Mouse (Mus musculus) brain, embryonic 18.5 days (tissue): ENCODE measurements around the gene Phc3.

Experiments used
- DNase-seq: peaks from one replicate; pipeline ENCODE4 v3.0.0-alpha.2; 2012; ENCODE audit warnings: low read depth, low spot score

Phc3 gene

DNA sequence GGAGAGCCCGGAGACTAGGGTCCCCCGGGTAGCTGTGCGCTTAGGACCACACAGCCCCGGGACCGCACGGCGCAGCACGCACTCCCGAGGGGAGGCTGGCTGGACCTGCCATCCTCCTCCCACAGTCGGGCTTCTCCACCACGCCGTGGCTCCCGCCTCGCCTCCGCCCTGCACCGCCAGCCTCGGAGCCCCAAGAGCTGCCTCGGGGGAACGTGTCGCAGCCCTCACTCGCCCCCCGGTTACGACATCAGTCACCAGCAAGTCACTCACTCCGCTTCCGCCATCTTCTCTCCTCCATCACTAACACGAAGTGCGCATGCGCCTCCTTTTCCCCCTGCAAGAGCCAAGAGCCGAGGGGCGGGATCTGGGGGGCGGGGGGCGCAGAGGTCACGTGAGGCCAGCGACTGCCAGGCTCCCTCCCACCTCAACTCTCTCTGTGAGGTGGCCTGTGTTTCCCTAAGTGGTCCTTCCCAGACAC lies at the start of gene Phc3:
Phc3 (minus strand) TSS at position 312 of the 478 bp plus-strand sequence.
- peak; percentile 94 for DNase-seq

- DNase-seq = no peak
Measured at GRCm38 (mm10) chr3:31017652-31018051, 48.4 kb upstream of the Phc3 start.

DNA sequence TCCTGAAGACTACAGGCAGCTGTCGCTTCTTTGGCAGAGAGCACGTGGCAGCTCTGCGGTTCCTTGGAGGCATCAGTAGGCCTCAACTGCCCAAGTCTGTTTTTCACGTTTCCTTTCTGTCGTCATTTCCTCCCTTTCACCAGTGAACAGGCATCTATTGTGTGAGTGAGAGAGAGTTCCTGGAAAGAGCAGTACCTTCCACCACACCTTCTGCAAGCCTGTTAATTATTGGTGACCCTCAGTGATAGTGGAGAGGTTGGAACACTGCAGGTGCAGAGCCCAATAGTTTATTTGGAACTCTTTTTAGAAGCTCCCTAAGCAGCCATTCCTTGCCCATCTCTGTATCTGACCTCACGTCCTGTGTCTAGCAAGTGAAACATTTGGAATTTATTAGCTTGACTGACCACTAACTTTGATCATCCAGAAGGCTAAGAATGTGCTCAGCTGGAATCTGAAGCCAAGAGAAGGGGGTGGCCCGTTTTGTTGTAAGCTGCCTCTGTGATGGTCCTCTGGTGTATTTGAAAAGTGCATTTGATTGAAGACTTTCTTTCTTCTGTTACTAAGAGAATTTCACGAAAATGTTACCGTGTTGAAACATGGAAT lies 47.5 kb upstream of the Phc3 start:
- no peak for DNase-seq

GRCm38 (mm10) chr3:31015682-31016443 lies 46.6 kb upstream of the Phc3 start:
- DNase-seq = no peak

GRCm38 (mm10) chr3:31014374-31014773 lies 45.2 kb upstream of the Phc3 start:
- no peak for DNase-seq

GRCm38 (mm10) chr3:31004320-31005209 lies 35.4 kb upstream of the Phc3 start:
- DNase-seq = no peak

- DNase-seq = no peak
Measured at GRCm38 (mm10) chr3:31001048-31001676, 31.9 kb upstream of the Phc3 start.

- DNase-seq = no peak
Measured at GRCm38 (mm10) chr3:31000018-31000407, 30.8 kb upstream of the Phc3 start.

DNA sequence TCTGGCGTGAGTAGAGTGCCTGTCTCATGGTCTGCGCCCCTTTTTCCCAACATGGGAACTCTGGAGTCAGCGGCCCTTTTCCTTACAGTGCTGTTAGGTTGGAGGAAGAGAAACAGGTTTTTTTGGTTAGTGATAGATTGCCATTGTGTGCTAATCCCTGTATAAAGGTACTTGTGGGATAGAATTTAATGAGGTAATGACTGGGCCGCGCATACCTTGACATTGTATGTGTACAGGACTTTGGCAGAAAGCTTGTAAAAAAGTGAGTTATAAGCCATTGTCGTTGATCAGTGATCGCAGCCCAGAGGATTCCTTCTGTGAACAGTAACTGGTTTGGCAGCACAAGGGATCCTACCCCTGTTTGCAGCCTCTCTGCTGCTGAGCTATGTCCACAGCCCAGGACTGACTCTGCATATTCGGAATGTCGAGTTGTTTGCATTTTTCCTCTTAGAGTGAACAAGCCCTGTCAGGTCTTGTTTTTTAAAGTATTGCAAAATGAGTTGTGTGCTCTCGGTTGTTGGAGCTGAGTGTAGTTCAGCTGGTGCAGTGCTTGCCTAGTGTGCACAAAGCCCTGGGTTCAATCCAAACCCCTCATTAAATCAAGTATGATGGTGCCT lies 30.3 kb upstream of the Phc3 start:
- DNase-seq = no peak

GRCm38 (mm10) chr3:30996688-30997014 lies 27.4 kb upstream of the Phc3 start:
- no peak for DNase-seq

DNA sequence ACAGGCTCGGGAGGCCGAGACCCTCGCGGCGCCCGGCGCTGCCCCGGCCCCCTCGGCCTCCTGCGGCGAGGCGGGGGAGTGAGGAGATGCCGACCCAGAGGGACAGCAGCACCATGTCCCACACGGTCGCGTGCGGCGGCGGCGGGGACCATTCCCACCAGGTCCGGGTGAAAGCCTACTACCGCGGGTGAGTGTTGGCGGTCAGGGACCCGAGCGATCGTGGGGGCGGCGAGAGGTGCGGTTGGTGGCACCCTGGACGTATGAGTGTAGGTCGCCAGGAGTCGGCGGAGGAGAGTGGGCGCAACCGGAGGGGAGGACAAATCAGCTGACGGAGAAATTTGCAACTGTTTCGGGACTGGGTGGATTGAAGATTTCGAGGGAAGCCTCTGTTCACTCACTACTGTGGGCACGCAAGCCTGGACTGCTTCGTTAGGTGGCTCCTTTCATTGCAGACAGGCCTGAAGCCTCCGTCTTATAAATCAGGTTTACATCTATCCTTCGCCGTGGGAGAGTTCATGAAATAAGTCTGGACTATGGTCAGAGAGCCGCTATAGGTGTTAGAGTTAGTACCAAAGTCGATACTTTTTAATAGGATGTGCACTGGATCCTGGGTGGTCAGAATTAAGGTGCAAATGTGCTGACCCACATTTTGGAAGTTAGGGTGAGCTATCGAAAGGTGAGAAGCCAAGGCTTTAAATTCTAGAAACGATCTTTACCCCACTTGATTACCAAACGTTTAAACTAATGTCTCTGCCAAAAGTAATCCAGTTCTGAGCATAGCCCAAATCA lies 26.9 kb upstream of the Phc3 start:
- DNase-seq = peak; percentile 10

DNA sequence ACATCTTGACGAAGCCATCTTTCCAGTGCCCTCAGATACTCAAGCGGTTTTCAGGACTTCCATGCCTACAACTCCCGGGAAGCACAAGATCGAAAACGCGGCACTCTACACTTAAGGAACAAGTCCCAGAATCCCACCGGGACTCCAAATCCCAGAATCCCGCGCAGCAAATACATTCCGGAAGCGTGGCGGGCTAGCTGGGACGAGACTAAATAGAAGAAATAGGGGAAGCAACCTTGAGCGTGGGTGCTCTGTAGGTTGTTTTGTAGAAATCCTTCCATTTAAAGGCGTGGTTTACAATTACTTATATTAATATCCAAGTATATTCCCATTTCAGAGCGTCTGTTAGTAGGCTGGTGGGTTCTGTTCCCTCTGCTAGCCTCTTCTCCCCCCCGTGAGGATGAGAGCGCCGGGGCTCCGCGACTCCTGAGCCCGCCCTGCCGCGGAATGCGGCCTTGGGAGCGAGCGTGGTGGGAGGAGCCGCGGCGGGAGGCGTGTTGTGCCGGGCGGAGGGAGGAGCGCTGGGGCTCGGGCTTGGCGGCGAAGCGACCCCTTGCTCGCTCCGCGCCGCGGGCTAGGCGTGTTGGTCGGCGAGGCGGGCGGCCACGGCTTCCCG lies 26.2 kb upstream of the Phc3 start, which contains the start of gene Prkci:
Prkci (plus strand) TSS at position 465 of the 616 bp plus-strand sequence.
- DNase-seq = peak; percentile 90

- DNase-seq = no peak
Measured at GRCm38 (mm10) chr3:30994859-30995258, 25.6 kb upstream of the Phc3 start.

DNA sequence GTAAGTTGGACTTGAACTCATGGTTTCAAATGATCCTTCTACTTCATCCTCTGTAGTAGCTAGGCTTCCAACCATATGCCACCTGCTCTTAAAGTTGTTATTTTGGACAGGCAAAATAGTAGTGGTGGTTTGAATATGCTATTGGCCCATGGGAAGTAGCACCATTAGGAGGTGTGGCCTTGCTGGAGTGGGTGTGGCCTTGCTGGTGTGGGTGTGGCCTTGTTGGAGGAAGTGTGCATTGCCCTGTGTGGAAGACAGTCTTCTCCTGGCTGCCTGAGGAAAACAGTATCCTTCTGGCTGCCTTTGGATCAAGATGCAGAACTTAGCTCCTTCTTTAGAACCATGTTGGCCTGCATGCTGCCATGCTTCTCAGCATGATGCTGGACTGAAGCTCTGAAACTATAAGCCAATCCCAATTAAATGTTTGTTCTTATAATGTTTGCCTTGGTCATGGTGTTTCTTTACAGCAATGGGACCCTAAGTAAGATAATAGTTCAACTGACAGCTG lies 23.9 kb upstream of the Phc3 start:
- no peak for DNase-seq

- DNase-seq = no peak
Measured at GRCm38 (mm10) chr3:30992161-30992560, 22.9 kb upstream of the Phc3 start.

- DNase-seq = no peak
Measured at GRCm38 (mm10) chr3:30987396-30988318, 18.4 kb upstream of the Phc3 start.

DNA sequence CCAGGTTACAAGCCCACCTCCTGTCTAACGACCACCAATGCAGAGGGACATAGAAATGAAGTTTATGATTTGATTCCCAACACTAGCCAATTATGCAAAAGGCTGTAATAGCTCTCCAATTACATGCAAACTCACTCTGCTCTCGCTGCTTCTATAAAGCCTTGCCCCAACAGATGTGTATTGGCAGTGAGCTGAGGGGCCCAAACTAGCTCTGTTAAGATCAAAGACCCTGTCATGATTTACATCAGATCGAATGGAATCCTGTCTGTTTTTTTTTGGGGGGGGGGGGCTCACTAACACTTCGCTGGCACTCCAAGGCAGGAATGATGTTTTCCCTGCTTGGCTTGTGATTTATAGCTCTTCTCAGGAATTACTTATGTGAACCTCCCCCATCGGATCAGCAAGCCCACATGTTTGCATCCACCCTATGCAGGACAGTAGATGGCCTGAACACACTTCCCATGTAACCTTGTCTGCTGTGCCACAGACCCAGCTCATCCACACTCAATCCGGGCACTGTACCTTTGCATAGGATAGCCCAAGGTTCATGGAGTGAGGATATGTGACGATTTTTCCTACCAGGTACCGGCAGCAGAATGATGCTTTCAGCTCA lies 13.8 kb upstream of the Phc3 start:
- DNase-seq = no peak
